Mouse (Mus musculus) lung, postnatal 0 days (tissue): ENCODE data around the gene Dab2ip.

Experiments
- CTCF ChIP-seq: IDR thresholded peaks from 2 replicates; pipeline ENCODE4 v1.5.1; 2016; ENCODE audit warnings: antibody characterized with exemption, mild to moderate bottlenecking
- EP300 ChIP-seq: IDR thresholded peaks from 2 replicates; pipeline ENCODE4 v1.6.1; 2016; ENCODE audit warnings: antibody characterized with exemption, mild to moderate bottlenecking, control low read depth

- no peak; the same call in 1 of the 2 replicates for TF ChIP-seq CTCF
- TF ChIP-seq EP300: no peak
These were observed 122.8 kb downstream of the Dab2ip start for GRCm38 (mm10) chr2:35680833-35681232.
